14 mouse cellular contexts compared by ENCODE assay signal in the genomic region with DNA sequence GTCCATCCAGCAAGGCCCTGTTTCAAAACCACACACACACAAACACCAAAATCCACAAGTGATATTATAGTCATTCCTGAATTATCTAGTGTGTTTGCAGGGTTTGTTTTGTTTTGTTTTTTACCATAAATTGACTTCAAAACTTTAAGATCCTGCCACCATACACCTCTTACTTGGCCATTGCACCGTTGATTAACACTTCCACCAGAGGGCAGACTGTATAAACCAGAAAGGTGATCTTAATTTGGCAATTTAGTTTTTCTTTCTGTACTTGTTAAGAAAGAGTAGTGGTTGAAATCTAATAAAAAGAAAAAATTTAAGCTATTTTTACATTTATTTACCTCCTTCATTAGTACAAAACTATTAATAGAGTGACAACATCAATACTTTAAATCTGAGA. TPM values are rescaled to one million over a fixed set of nuclear protein-coding genes. Genes with fewer than 3 reads are reported as not detected.
DNase-seq lines count a peak whose midpoint lies in the region; ATAC-seq and TF ChIP-seq lines count a peak whose summit lies in the region.
"Had no signal": no experiment of that assay in that cellular context is flagged by ENCODE, and none has a peak within 500 bp of the region (broad histone marks: within the 10 kb centered on the region; RNA-seq: fewer than 3 reads in every experiment).

No protein-coding gene starts in this region.

- ATAC-seq in liver, embryonic 12.5 days, result no peak

- no peak overlapping the region for H3K4me3 ChIP-seq in liver, adult 2 months (ENCODE audit: insufficient read depth, low read depth, low read length)
- H3K4me3 ChIP-seq in liver, embryonic 12.5 days, result no peak overlapping the region
- H3K4me3 ChIP-seq: heart, embryonic 10.5 days; hindbrain, embryonic 12.5 days had no signal

- WGBS in liver, adult 2 months, result 70% methylated on average over 1 of the region's 1 CpGs
- WGBS in liver, embryonic 12.5 days (ENCODE audit: insufficient replicate concordance), result 82% methylated on average over 1 of the region's 1 CpGs

- no peaks in the 10 kb centered on the region for H3K9me3 ChIP-seq in liver, embryonic 12.5 days (replicated peaks)
- H3K9me3 ChIP-seq: heart, embryonic 10.5 days; hindbrain, embryonic 12.5 days had no signal

- H3K4me2 ChIP-seq in liver, embryonic 12.5 days, result no peak overlapping the region
- H3K4me2 ChIP-seq: hindbrain, embryonic 12.5 days had no signal

- H3K27ac ChIP-seq in liver, adult 2 months (replicated peaks; ENCODE audit: insufficient read depth, low read depth, low read length), result no peak overlapping the region
- no peak overlapping the region for H3K27ac ChIP-seq in liver, embryonic 12.5 days
- H3K27ac ChIP-seq: heart, embryonic 10.5 days; hindbrain, embryonic 12.5 days had no signal

- TF ChIP-seq CTCF in liver, adult 2 months (IDR thresholded peaks at IDR 0.05; ENCODE audit: low read depth, low read length), result 0 out of 2 replicates have a peak, but pooled peaks have one; percentile 18

- H3K9ac ChIP-seq in liver, adult 2 months (ENCODE audit: low read depth, low read length), result no peak overlapping the region
- no peak overlapping the region for H3K9ac ChIP-seq in liver, embryonic 12.5 days
- H3K9ac ChIP-seq: hindbrain, embryonic 12.5 days had no signal

- no peaks in the 10 kb centered on the region for H3K79me2 ChIP-seq in liver, adult 2 months (ENCODE audit: control insufficient read depth, insufficient read depth, low read length)

- no peak for TF ChIP-seq POLR2A in liver, adult 2 months (IDR thresholded peaks at IDR 0.05; ENCODE audit: extremely low read depth, insufficient read depth, low read length)

- DNase-seq in embryo, embryonic 11 days, result peak; percentile 2
- DNase-seq in embryo, embryonic 10 days (ENCODE audit: low spot score), result no peak
- DNase-seq in liver, adult 2 months (ENCODE audit: extremely low read depth, low read depth, low spot score), result no peak
- DNase-seq in 416B (ENCODE audit: low read depth) (peak; percentile 52), R1 (ENCODE audit: low read depth, low spot score) (peak; percentile 23)
- no peak for DNase-seq in thymus, postnatal 25 days
- no peak for DNase-seq in right cerebral cortex, postnatal 10 days (ENCODE audit: low spot score in 2 of 2)
- DNase-seq: cerebellum, adult 11-12 months; kidney, adult 2 months; lung, adult 18-20 months; spleen, adult 18-20 months had no signal

- no peaks in the 10 kb centered on the region for H3K4me1 ChIP-seq in liver, adult 2 months (ENCODE audit: control insufficient read depth, insufficient read depth, low read length)
- H3K4me1 ChIP-seq in liver, embryonic 12.5 days, result peaks cover 25% of the 10 kb centered on the region
- H3K4me1 ChIP-seq: heart, embryonic 10.5 days; hindbrain, embryonic 12.5 days had no signal

- H3K27me3 ChIP-seq in liver, adult 2 months (ENCODE audit: control insufficient read depth, insufficient read depth, low read length), result no peaks in the 10 kb centered on the region
- H3K27me3 ChIP-seq in liver, embryonic 12.5 days (replicated peaks), result no peaks in the 10 kb centered on the region
- H3K27me3 ChIP-seq: hindbrain, embryonic 12.5 days had no signal

- peaks cover 46% of the 10 kb centered on the region for H3K36me3 ChIP-seq in liver, adult 2 months (ENCODE audit: control insufficient read depth, insufficient read depth, low read length)
- peaks cover 69% of the 10 kb centered on the region for H3K36me3 ChIP-seq in liver, embryonic 12.5 days

RNA-seq across cellular contexts. Expression of gene Cdk12, which starts 44.5 kb away (rescaled TPM):
- total RNA-seq in liver, adult 2 months (2014; rRNA removed), result 19.5 and 20.3 TPM in 2 replicates
- 5.8 and 7.9 TPM in 2 replicates for polyA plus RNA-seq in liver, adult 2 months (2012; rRNA removed)
- 8.6 and 9.0 TPM in 2 replicates for polyA plus RNA-seq in liver, embryonic 12.5 days (2016; fragmentation: Nextera tagmentation; extraction: Ambion mirVana)

RNA-seq across cellular contexts. Expression of gene Med1, which starts 54.2 kb away (rescaled TPM):
- total RNA-seq in liver, adult 2 months (2014; rRNA removed), result 10.0 and 12.9 TPM in 2 replicates
- polyA plus RNA-seq in liver, adult 2 months (2012; rRNA removed), result 5.3 and 5.6 TPM in 2 replicates
- 40.5 and 41.8 TPM in 2 replicates for polyA plus RNA-seq in liver, embryonic 12.5 days (2016; fragmentation: Nextera tagmentation; extraction: Ambion mirVana)

Comparison
In these comparisons a context has a peak if more than half of its experiments do, and no peak if none do; other contexts are left out.
1. DNase-seq: peak in embryo, embryonic 11 days (single experiment), 416B (single experiment) and R1 (single experiment); none in embryo, embryonic 10 days (single experiment), liver, adult 2 months (single experiment), thymus, postnatal 25 days (single experiment) and right cerebral cortex, postnatal 10 days (0 of 2).